Mouse (Mus musculus): Measurements from ENCODE around the gene Aknad1.

Aknad1 gene

GRCm38 (mm10) chr3:108739045-108739708 lies at the start of gene Aknad1:
Aknad1 (plus strand) TSS chr3:108739658.
- DNase-seq: no peak

GRCm38 (mm10) chr3:108689979-108690378 lies 49.5 kb upstream of the Aknad1 start:
- no peak for DNase-seq

- no peak for DNase-seq
These were observed 45.1 kb upstream of the Aknad1 start for GRCm38 (mm10) chr3:108694321-108694720.

- no peak for DNase-seq
These were observed 40.8 kb upstream of the Aknad1 start for GRCm38 (mm10) chr3:108698662-108699061.

- no peak for DNase-seq
These were observed 39.7 kb upstream of the Aknad1 start for GRCm38 (mm10) chr3:108699786-108700185.

GRCm38 (mm10) chr3:108701256-108701655 lies 38.2 kb upstream of the Aknad1 start:
- no peak for DNase-seq

- no peak for DNase-seq
These were observed 36.7 kb upstream of the Aknad1 start for GRCm38 (mm10) chr3:108702789-108703188.

GRCm38 (mm10) chr3:108711296-108711695 lies 28.2 kb upstream of the Aknad1 start:
- no peak for DNase-seq

- no peak for DNase-seq
These were observed 26.3 kb upstream of the Aknad1 start for GRCm38 (mm10) chr3:108713065-108713675.

- DNase-seq: peak; percentile 66
These were observed 24.6 kb upstream of the Aknad1 start for GRCm38 (mm10) chr3:108714837-108715236.

- DNase-seq: no peak
These were observed 21.5 kb upstream of the Aknad1 start for GRCm38 (mm10) chr3:108717896-108718502.

- DNase-seq: no peak
These were observed 20.1 kb upstream of the Aknad1 start for GRCm38 (mm10) chr3:108719357-108719756.

GRCm38 (mm10) chr3:108719761-108720160 lies 19.7 kb upstream of the Aknad1 start:
- no peak for DNase-seq

- DNase-seq: peak; percentile 19
These were observed 18.1 kb upstream of the Aknad1 start for GRCm38 (mm10) chr3:108721076-108721991.

GRCm38 (mm10) chr3:108722036-108722872 lies 17.2 kb upstream of the Aknad1 start, which contains the start of gene Gpsm2:
Gpsm2 (minus strand) TSS chr3:108722309.
- DNase-seq: peak; percentile 93

GRCm38 (mm10) chr3:108726413-108726812 lies 13.0 kb upstream of the Aknad1 start:
- DNase-seq: no peak

GRCm38 (mm10) chr3:108727344-108727743 lies 12.1 kb upstream of the Aknad1 start:
- DNase-seq: no peak

GRCm38 (mm10) chr3:108727776-108728175 lies 11.7 kb upstream of the Aknad1 start:
- no peak for DNase-seq

- DNase-seq: no peak
These were observed 9.1 kb upstream of the Aknad1 start for GRCm38 (mm10) chr3:108730316-108730715.

- no peak for DNase-seq
These were observed 1.7 kb upstream of the Aknad1 start for GRCm38 (mm10) chr3:108737761-108738160.

GRCm38 (mm10) chr3:108744060-108744459 lies 4.6 kb downstream of the Aknad1 start:
- no peak for DNase-seq

GRCm38 (mm10) chr3:108751061-108751460 lies 11.6 kb downstream of the Aknad1 start:
- no peak for DNase-seq
